Mouse (Mus musculus) C2C12 (cell line): Measurements from ENCODE around the gene Dhx35. TPM values are rescaled to one million over a fixed set of nuclear protein-coding genes. Genes with fewer than 3 reads are reported as not detected.

ENCODE experiments used
- H3K27me3 ChIP-seq: one replicate; pipeline ENCODE4 v1.6.1; 2011; ENCODE audit not compliant: control insufficient read depth, insufficient read depth, insufficient read length
- H3K36me3 ChIP-seq: one replicate; pipeline ENCODE4 v1.6.1; 2011; ENCODE audit not compliant: control insufficient read depth, insufficient read depth
- H3K4me3 ChIP-seq: one replicate; pipeline ENCODE4 v1.5.1; 2011; ENCODE audit warnings: mild to moderate bottlenecking, control low read depth; ENCODE audit not compliant: poor library complexity, insufficient read depth, severe bottlenecking
- H3K79me2 ChIP-seq: one replicate; pipeline ENCODE4 v1.6.1; 2011; ENCODE audit not compliant: control insufficient read depth, insufficient read depth
- H3K79me3 ChIP-seq: one replicate; pipeline ENCODE4 v1.6.1; 2011; ENCODE audit warnings: low read depth, control low read depth
- H3ac ChIP-seq: one replicate; pipeline ENCODE3; 2011; ENCODE audit warnings: low read depth; ENCODE audit not compliant: control insufficient read depth, insufficient read length
- CEBPB ChIP-seq: IDR thresholded peaks from one replicate; pipeline ENCODE4 v1.6.1; 2011; ENCODE audit warnings: low read depth, mild to moderate bottlenecking, control low read depth, moderate library complexity
- CTCF ChIP-seq: IDR thresholded peaks from one replicate; pipeline ENCODE4 v1.5.1; 2011; ENCODE audit not compliant: control insufficient read depth, insufficient read depth, insufficient read length
- FOSL1 ChIP-seq: IDR thresholded peaks from one replicate; pipeline ENCODE4 v1.8.0; 2011; ENCODE audit warnings: mild to moderate bottlenecking, low read length; ENCODE audit not compliant: poor library complexity, insufficient read depth, severe bottlenecking
- MAX ChIP-seq: IDR thresholded peaks from one replicate; pipeline ENCODE4 v1.6.1; 2011; ENCODE audit warnings: mild to moderate bottlenecking, control low read depth
- MYOD1 ChIP-seq: IDR thresholded peaks from one replicate; pipeline ENCODE4 v1.6.1; 2011; ENCODE audit warnings: low read depth; ENCODE audit not compliant: control insufficient read depth, insufficient read length
- MYOG ChIP-seq: IDR thresholded peaks from one replicate; pipeline ENCODE4 v1.6.1; 2011; ENCODE audit not compliant: control insufficient read depth, insufficient read length; ENCODE audit errors: extremely low read depth
- USF1 ChIP-seq: IDR thresholded peaks from one replicate; pipeline ENCODE4 v1.6.1; 2011; ENCODE audit warnings: low read depth, mild to moderate bottlenecking, control low read depth, moderate library complexity
- polyA plus RNA-seq: library from polyadenylated mRNA; unstranded; fragments of >200 nt; fragmentation: generic; extraction: Trizol; gene quantifications from one replicate; pipeline ENCODE4 v1.2.1, GENCODE M21; 2012; ENCODE audit warnings: missing spikeins

Dhx35 gene
- polyA plus RNA-seq, 1 experiment, result 11.8 TPM

DNA sequence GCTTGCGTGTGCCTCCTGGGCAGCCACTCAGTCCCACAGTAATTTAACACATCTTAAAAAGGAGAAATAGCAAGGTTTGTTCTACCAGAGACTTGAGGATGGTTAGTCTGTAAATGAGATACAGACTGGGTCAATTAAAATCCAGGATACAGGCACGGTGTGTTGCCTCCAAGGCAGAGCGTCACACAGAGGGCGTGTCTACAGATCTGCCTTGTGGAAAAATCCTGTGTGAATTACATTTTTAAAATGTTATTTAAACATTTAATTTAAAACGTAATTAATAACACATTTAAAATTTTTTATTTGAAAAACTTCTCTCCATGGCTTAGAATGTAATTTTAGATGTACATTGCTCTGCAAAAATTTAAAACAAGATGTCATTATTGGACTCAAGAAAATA is 48.7 kb downstream of the Dhx35 start:
- no peaks in the 10 kb centered on the region for H3K79me2 ChIP-seq
- H3K79me3 ChIP-seq, result no peaks in the 10 kb centered on the region
- H3K36me3 ChIP-seq, result peaks cover 37% of the 10 kb centered on the region
- TF ChIP-seq FOSL1 (no peak), CTCF (no peak), MYOG (no peak), MAX (no peak), CEBPB (no peak), MYOD1 (no peak), USF1 (no peak)
- H3ac ChIP-seq, result no peak overlapping the region
- no peaks in the 10 kb centered on the region for H3K27me3 ChIP-seq
- no peak overlapping the region for H3K4me3 ChIP-seq

DNA sequence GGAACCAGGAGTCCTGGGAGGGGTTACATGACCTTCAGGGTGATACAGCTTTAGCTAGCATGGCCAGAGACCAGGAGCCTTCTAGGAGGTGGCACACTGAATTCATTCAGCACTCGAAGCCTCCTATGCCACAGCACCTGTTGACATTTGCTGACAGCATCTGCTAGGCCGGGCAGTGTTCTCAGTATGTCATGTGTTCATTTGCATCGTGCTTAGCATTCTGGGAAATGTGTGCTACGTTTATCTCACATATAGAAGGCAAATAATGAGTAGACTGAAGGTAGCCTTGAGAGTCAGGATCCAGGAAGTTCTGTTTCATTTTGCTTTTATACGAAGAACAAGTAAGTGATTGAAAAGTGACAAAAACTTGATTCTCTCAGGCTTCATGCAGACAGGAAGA is 50.4 kb downstream of the Dhx35 start:
- Histone ChIP-seq H3K79me3 (no peaks in the 10 kb centered on the region), H3ac (no peak overlapping the region), H3K36me3 (peaks cover 33% of the 10 kb centered on the region), H3K4me3 (no peak overlapping the region), H3K79me2 (no peaks in the 10 kb centered on the region), H3K27me3 (no peaks in the 10 kb centered on the region)
- TF ChIP-seq MYOG (no peak), FOSL1 (no peak), MAX (no peak), USF1 (no peak), CTCF (no peak), CEBPB (no peak), MYOD1 (no peak)

DNA sequence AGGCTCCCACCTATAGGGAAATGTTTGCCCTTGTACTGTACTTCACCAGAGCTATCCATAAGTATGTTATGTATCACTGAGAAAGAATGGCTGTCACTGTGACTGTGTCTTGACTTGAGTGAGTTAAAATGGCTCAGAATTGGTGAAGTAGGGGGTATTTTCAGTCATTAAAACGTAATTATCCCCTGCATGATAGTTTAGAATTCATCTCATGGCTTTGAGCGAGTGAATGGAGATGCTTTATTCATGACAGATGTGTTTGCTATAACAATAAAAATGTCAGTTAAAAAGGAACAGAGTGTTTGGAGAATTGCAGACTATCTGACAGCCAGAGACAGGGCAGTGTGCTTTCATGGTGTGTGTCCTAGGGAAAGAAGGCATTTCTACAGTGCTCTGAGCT is 51.6 kb downstream of the Dhx35 start:
- Histone ChIP-seq H3K36me3 (peaks cover 22% of the 10 kb centered on the region), H3K27me3 (no peaks in the 10 kb centered on the region), H3ac (no peak overlapping the region), H3K79me3 (no peaks in the 10 kb centered on the region), H3K79me2 (no peaks in the 10 kb centered on the region), H3K4me3 (no peak overlapping the region)
- no peak for TF ChIP-seq CTCF

DNA sequence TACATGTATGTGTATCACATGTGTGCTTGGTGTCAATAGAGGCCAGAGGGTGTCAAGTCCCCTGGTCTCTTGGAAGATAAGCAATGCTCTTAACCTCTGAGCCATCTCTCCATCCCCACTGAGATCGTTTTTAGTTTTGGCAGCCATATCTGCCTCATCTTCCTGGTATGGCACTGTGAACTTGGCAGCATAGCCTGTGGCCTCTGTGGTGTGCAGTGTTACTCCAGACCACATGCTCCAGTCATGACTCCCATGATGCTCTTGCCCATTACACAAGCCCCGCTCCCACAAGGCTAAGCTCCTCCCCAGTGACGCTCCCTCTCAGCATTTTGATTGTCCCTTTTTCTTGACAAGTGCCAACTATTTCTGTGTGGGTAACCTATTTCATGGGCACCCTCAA is 53.4 kb downstream of the Dhx35 start:
- Histone ChIP-seq H3K79me3 (no peaks in the 10 kb centered on the region), H3K79me2 (no peaks in the 10 kb centered on the region), H3K4me3 (no peak overlapping the region), H3K36me3 (peaks cover 25% of the 10 kb centered on the region), H3ac (no peak overlapping the region), H3K27me3 (no peaks in the 10 kb centered on the region)
- TF ChIP-seq MYOG, result no peak
- no peak for TF ChIP-seq CTCF
- TF ChIP-seq MYOD1, result no peak
- TF ChIP-seq CEBPB, result no peak
- TF ChIP-seq USF1, result no peak
- no peak for TF ChIP-seq FOSL1
- TF ChIP-seq MAX, result no peak

DNA sequence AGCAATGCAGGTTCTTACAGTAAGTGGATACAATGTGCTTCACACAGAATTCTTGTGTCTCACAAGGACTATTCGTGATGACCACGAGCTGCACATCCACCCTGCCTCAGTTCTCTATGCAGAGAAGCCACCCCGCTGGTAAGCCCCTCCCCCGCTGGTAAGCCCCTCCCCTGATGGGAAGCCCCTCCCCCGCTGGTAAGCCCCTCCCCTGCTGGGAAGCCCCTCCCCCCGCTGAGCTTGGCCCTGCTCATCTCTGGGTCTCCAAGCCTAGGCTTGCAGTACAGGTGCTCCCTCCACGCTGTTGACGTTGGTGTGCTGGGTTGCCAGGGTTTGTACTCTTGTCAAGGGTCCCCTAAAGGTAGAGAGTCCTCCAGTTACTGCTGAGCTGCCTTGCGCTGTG is 54.8 kb downstream of the Dhx35 start:
- Histone ChIP-seq H3K79me3 (no peaks in the 10 kb centered on the region), H3K27me3 (no peaks in the 10 kb centered on the region), H3ac (no peak overlapping the region), H3K4me3 (no peak overlapping the region), H3K36me3 (peaks cover 28% of the 10 kb centered on the region), H3K79me2 (no peaks in the 10 kb centered on the region)
- TF ChIP-seq FOSL1 (no peak), USF1 (no peak), CTCF (no peak), CEBPB (no peak), MYOD1 (no peak), MAX (no peak), MYOG (no peak)

DNA sequence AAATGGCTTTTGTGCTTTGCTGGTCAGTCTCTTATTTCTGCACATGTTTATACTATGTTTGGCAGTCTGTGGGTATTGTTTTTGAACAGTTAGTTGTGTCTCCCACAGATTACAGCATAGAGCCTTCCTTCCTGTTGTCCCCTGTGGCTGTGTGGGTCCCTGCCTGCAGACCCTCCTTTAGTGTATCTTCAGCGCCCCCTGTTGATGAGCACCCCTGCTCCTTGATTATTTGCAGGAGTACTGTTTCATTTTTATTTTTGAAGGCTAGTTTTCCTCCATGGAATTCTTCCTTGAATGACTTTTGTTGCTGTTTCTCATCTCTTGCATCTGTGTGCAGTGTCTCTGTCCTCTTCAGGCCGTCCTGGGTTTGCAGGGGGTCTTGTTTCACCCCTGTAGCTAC is 58.0 kb downstream of the Dhx35 start:
- Histone ChIP-seq H3K79me2 (no peaks in the 10 kb centered on the region), H3ac (no peak overlapping the region), H3K79me3 (no peaks in the 10 kb centered on the region), H3K36me3 (peaks cover 32% of the 10 kb centered on the region), H3K27me3 (no peaks in the 10 kb centered on the region), H3K4me3 (no peak overlapping the region)
- TF ChIP-seq CTCF (no peak), MAX (no peak)
